Mouse (Mus musculus) embryonic fibroblast, embryonic 13.5 days (primary cell): Measurements from ENCODE around the gene Mphosph8. TPM values are rescaled to one million over a fixed set of nuclear protein-coding genes. Genes with fewer than 3 reads are reported as not detected.
A peak's percentile ranks its signal among the peaks of the same experiment; 100 is the strongest.

ENCODE experiments used
- H3K27ac ChIP-seq: 2 replicates; pipeline ENCODE4 v1.5.1; 2012; ENCODE audit warnings: low read length, control low read depth, inconsistent platforms; ENCODE audit not compliant: insufficient read depth
- H3K4me1 ChIP-seq: 2 replicates; pipeline ENCODE4 v1.6.1; 2011; ENCODE audit warnings: low read length; ENCODE audit not compliant: control insufficient read depth, insufficient read depth
- H3K4me3 ChIP-seq: 2 replicates; pipeline ENCODE4 v1.5.1; 2011; ENCODE audit warnings: mild to moderate bottlenecking, control low read depth, low read length; ENCODE audit not compliant: insufficient read depth
- CTCF ChIP-seq: IDR thresholded peaks from 2 replicates; pipeline ENCODE4 v1.5.1; 2011; ENCODE audit warnings: mild to moderate bottlenecking, control low read depth, low read length, moderate library complexity, borderline replicate concordance; ENCODE audit not compliant: insufficient read depth
- POLR2A ChIP-seq: IDR thresholded peaks from 2 replicates; pipeline ENCODE4 v1.6.1; 2011; ENCODE audit warnings: low read depth, mild to moderate bottlenecking, control low read depth, low read length, moderate library complexity
- polyA plus RNA-seq: library from polyadenylated mRNA; stranded (reverse); fragments of >200 nt; gene quantifications from 2 replicates; pipeline ENCODE4 v1.2.4, GENCODE M21; 2011; ENCODE audit warnings: low read depth; ENCODE audit not compliant: missing spikeins, insufficient read length

The Mphosph8 gene
- polyA plus RNA-seq: 34.9 and 37.3 TPM in 2 replicates

DNA sequence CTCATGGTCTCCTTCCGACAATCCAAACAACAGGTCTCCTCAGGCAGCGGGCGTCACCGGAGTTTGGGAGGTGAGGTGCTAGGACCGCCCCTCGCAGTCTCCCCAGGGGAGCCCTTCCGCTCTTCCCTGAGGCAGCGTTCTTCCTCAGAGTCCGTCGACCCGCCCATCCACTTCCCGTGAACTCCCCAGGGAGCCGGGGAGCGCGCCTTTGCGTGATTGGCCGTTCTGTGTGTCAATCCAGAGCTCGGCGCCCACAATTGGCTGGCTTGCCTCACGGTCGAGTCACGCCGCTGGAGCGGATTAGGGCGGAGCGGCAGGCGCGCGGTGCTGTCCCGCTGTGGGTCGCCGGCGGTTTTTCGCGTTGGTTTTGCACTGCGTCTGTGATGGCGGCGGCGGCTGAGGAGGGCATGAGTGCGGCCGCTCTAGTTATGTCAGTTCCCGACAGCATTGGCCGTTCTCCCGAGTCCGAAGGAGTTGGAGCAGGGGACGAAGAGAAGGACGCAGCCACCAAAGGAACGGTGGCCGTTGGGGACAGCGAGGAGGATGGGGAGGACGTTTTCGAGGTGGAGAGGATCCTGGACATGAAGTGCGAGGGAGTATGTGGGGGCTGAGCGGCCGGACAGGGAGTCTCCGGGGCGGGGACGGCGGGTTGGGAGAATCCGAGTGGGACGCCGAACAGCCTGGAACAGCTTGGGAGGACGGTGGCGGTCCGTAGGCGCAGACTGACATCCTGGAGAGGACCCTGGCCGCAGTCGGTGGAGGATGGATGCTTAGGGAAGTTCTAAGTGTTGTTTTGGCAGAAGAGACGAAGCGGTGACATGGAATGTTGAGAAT lies at the start of gene Mphosph8:
Mphosph8 (plus strand) TSS at position 280 of the 834 bp plus-strand sequence.
- peaks cover 3% of the 10 kb centered on the region for H3K4me1 ChIP-seq
- peak; percentile 78 for TF ChIP-seq POLR2A
- TF ChIP-seq CTCF: no peak
- H3K27ac ChIP-seq: peak within 1 kb of the TSS; percentile 85
- H3K4me3 ChIP-seq: peak within 1 kb of the TSS; percentile 85

DNA sequence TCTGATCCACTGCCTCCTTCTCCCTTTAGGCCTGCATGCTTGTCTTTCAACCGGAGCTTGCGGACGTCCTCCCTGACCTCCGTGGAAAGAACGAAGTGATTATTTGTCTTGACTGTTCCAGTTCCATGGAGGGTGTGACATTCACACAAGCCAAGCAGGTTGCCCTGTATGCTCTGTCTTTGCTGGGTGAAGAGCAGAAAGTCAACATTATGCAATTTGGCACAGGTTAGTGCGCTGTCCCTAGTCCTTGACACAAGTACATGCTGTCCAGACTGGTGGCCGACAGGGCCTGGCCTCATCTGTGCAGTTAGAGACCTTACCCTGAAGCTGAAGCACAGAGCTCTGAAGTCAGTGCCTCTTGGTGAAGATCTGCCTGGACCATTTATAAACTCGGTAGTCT lies 47.6 kb upstream of the Mphosph8 start:
- Histone ChIP-seq H3K27ac (no peak overlapping the region), H3K4me3 (no peak overlapping the region), H3K4me1 (no peaks in the 10 kb centered on the region)
- TF ChIP-seq CTCF: no peak
- TF ChIP-seq POLR2A: no peak

DNA sequence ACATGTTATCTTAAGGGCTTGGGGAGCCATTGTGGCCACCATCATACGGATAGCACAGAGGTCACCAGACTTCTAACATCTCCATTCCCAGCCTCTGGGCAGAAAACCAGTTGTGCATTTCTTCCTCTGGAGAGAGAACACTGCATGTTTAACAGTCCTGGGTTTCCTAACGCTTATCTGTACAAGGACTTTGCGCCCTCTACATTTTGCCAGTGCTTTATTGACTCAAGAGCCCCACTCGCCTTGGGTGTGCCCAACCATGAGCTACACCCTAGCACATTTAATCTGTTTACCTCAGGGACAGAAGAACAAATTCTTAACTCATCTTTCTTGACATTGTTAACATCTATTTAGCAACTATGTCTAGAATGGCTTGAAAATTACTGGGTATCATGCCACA lies 41.8 kb upstream of the Mphosph8 start:
- Histone ChIP-seq H3K27ac (no peak overlapping the region), H3K4me1 (no peaks in the 10 kb centered on the region), H3K4me3 (no peak overlapping the region)
- TF ChIP-seq POLR2A: no peak
- no peak for TF ChIP-seq CTCF

DNA sequence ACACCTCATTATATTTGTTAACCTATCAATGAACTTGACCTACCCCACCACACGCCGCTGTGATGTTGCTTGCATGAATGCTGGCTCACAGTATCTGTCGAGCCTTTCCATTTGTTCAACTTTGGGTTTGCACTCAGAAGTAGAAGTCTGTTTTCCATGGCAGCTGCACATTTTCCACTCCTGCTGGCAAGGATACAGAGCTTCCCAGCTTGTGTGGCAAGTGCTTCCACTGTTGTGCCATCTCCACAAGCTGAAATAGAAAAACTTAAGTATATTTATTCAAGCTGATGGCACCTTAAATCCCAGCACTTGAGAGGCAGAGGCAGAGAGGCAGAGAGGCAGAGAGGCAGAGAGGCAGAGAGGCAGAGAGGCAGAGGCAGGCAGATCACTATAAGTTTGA lies 39.7 kb upstream of the Mphosph8 start:
- TF ChIP-seq POLR2A (no peak), CTCF (no peak)
- H3K27ac ChIP-seq: no peak overlapping the region
- H3K4me1 ChIP-seq: no peaks in the 10 kb centered on the region
- H3K4me3 ChIP-seq: no peak overlapping the region

DNA sequence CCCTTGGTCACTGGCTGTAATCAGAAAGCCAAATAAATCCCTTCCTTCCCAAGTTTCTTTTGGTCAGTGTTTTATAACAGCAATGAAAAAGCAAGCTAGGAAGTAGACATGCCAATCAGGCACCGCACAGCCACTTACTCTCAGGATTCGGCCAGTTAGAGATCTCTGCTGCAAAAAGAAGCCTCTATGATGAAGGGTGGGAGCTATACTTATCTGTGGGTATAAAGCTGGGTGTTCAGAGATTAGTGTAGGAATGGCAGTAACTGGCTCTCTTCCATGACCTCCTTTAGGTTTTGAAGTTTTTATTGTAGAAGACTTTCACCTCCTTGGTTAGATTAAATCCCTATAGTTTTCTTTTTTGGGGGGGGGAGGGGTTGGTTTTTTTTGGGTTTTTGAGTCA lies 36.9 kb upstream of the Mphosph8 start:
- Histone ChIP-seq H3K27ac (no peak overlapping the region), H3K4me1 (no peaks in the 10 kb centered on the region), H3K4me3 (no peak overlapping the region)
- TF ChIP-seq POLR2A (no peak), CTCF (no peak)

GRCm38 (mm10) chr14:56647206-56647605 lies 20.8 kb upstream of the Mphosph8 start:
- TF ChIP-seq CTCF (no peak), POLR2A (no peak)
- Histone ChIP-seq H3K4me1 (no peaks in the 10 kb centered on the region), H3K4me3 (no peak overlapping the region), H3K27ac (no peak overlapping the region)

- H3K27ac ChIP-seq: no peak overlapping the region
- H3K4me1 ChIP-seq: no peaks in the 10 kb centered on the region
- TF ChIP-seq POLR2A (no peak), CTCF (no peak)
- H3K4me3 ChIP-seq: no peak overlapping the region
Measured at GRCm38 (mm10) chr14:56649448-56649847, 18.6 kb upstream of the Mphosph8 start.

DNA sequence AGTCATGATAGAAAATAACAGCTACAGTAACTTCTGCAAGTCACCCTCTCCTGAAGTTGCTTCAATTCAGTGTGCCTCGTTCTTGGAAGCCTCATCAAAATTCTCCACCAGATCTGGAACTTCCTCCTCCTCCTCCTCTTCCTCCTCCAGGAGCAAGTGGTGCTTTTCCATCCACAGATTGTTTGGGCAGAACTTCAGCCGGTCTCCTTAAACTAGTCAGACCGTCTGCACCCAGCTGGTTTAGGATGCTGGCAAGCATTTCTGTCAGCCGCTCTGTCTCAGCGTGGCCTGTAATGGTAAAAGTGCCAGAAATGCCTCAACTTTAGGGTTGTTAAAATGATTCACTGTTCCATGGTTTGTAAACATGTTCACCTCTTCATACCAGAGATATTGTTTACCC lies 2.4 kb upstream of the Mphosph8 start:
- no peak overlapping the region for H3K4me3 ChIP-seq
- no peak overlapping the region for H3K27ac ChIP-seq
- no peak for TF ChIP-seq CTCF
- H3K4me1 ChIP-seq: peaks cover 3% of the 10 kb centered on the region

DNA sequence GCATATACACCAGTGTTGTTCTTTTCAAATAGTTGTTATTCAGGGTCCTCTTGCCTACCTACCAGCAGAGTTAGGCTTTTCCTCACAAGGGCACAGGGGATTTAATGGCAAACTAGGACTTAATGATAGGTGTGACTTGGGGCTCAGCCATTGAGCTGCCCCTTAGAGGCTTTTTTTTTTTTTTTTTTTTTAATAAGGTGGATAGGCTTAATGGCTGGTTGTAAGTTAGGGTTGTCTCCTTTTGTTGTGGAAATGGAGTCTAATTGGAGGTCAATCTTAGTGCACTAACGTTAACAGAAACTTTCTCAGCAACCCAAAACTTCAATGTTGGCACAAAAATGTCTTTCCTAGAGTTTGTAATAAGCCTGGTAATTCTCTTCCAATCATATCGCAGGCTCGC lies 1.1 kb upstream of the Mphosph8 start:
- Histone ChIP-seq H3K4me1 (peaks cover 3% of the 10 kb centered on the region), H3K4me3 (no peak overlapping the region), H3K27ac (no peak overlapping the region)
- TF ChIP-seq CTCF: no peak
- no peak for TF ChIP-seq POLR2A

DNA sequence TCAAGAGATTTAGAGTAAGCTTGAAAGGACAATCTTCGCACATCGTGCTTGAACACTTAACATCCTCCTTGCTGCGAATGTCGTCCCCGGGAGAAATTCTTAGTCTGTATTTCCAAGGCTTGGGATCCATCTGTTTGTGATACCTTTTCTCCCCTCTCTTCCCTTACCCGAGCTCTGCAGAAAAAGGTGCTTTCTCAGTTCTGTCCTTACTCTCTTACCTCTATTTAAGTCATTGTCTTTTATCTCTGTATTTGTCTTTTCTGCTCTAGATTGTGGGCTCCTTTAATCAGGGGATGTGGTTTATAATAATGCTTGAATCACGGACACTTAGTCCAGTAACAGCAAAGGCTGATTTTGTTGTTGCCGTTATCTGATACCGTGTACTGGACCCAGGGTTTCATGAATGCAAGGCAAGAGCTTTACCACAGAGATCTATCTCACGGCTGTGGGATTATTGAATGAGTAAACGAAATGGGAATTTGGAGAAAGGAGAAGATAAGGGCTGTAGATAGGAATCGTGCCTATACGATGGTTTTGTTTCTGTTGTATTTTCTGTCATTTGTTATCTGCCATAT lies 1.1 kb downstream of the Mphosph8 start:
- TF ChIP-seq CTCF: no peak
- TF ChIP-seq POLR2A: no peak
- H3K27ac ChIP-seq: peak overlapping the region; percentile 85
- peak overlapping the region; percentile 85 for H3K4me3 ChIP-seq
- peaks cover 3% of the 10 kb centered on the region for H3K4me1 ChIP-seq
